Mouse (Mus musculus): ENCODE measurements at regions not wholly inside any gene's neighbourhood (a gene's known extent, or its start where the extent isn't known, plus 50 kb on each side); places are given as distances from the start of the nearest gene placed in this dataset.

- DNase-seq (ENCODE audit: low spot score) (no peak), ATAC-seq (replicated peaks; ENCODE audit: low FRiP score, low TSS enrichment, low read depth) (no peak)
- no peaks in the 10 kb centered on the region for H3K27me3 ChIP-seq (replicated peaks; ENCODE audit: control insufficient read depth, insufficient read depth, low read length)
- no peaks in the 10 kb centered on the region for H3K36me3 ChIP-seq (ENCODE audit: control insufficient read depth, insufficient read depth, low read length)
- no peaks in the 10 kb centered on the region for H3K4me1 ChIP-seq (replicated peaks; ENCODE audit: control insufficient read depth, insufficient read depth, low read length)
- WGBS: 92% methylated on average over 6 of the region's 6 CpGs
- no peak overlapping the region for H3K9ac ChIP-seq (ENCODE audit: low read length)
- no peak overlapping the region for H3K27ac ChIP-seq (ENCODE audit: low read depth)
- no peak overlapping the region for H3K4me2 ChIP-seq (ENCODE audit: low read length)
- H3K4me3 ChIP-seq (ENCODE audit: low read depth, low read length): no peak overlapping the region
- H3K9me3 ChIP-seq (ENCODE audit: control insufficient read depth, low read length): no peaks in the 10 kb centered on the region
Measured at GRCm38 (mm10) chr1:77008001-77008400, 506.9 kb downstream of the Epha4 start.

GRCm38 (mm10) chr1:77010608-77011214 is 504.2 kb downstream of the Epha4 start:
- no peak for ATAC-seq (replicated peaks; ENCODE audit: low FRiP score, low TSS enrichment, low read depth)
- 55% methylated on average over 8 of the region's 8 CpGs for WGBS

GRCm38 (mm10) chr1:77027656-77028055 is 487.2 kb downstream of the Epha4 start:
- 91% methylated on average over 4 of the region's 4 CpGs for WGBS
- DNase-seq (ENCODE audit: low spot score): no peak
- H3K4me3 ChIP-seq (ENCODE audit: low read depth, low read length): no peak overlapping the region
- no peak for ATAC-seq (replicated peaks; ENCODE audit: low FRiP score, low TSS enrichment, low read depth)
- H3K27me3 ChIP-seq (replicated peaks; ENCODE audit: control insufficient read depth, insufficient read depth, low read length): no peaks in the 10 kb centered on the region
- H3K9ac ChIP-seq (ENCODE audit: low read length): no peak overlapping the region
- no peaks in the 10 kb centered on the region for H3K4me1 ChIP-seq (replicated peaks; ENCODE audit: control insufficient read depth, insufficient read depth, low read length)
- H3K27ac ChIP-seq (ENCODE audit: low read depth): no peak overlapping the region
- no peak overlapping the region for H3K4me2 ChIP-seq (ENCODE audit: low read length)
- no peaks in the 10 kb centered on the region for H3K36me3 ChIP-seq (ENCODE audit: control insufficient read depth, insufficient read depth, low read length)
- H3K9me3 ChIP-seq (ENCODE audit: control insufficient read depth, low read length): no peaks in the 10 kb centered on the region

More at GRCm38 (mm10) chr1:77010608-77011214, 504.2 kb downstream of the Epha4 start:
- Histone ChIP-seq H3K36me3 (ENCODE audit: control insufficient read depth, insufficient read depth, low read length) (no peaks in the 10 kb centered on the region), H3K4me3 (ENCODE audit: low read depth, low read length) (no peak overlapping the region), H3K27ac (ENCODE audit: low read depth) (no peak overlapping the region), H3K4me1 (replicated peaks; ENCODE audit: control insufficient read depth, insufficient read depth, low read length) (no peaks in the 10 kb centered on the region), H3K4me2 (ENCODE audit: low read length) (no peak overlapping the region), H3K9me3 (ENCODE audit: control insufficient read depth, low read length) (no peaks in the 10 kb centered on the region), H3K9ac (ENCODE audit: low read length) (no peak overlapping the region), H3K27me3 (replicated peaks; ENCODE audit: control insufficient read depth, insufficient read depth, low read length) (no peaks in the 10 kb centered on the region)
- no peak for DNase-seq (ENCODE audit: low spot score)

- no peak overlapping the region for H3K9ac ChIP-seq (ENCODE audit: low read length)
- H3K36me3 ChIP-seq (ENCODE audit: control insufficient read depth, insufficient read depth, low read length): no peaks in the 10 kb centered on the region
- no peaks in the 10 kb centered on the region for H3K27me3 ChIP-seq (replicated peaks; ENCODE audit: control insufficient read depth, insufficient read depth, low read length)
- H3K9me3 ChIP-seq (ENCODE audit: control insufficient read depth, low read length): no peaks in the 10 kb centered on the region
- WGBS: 80% methylated on average over 6 of the region's 6 CpGs
- DNase-seq (ENCODE audit: low spot score): no peak
- ATAC-seq (replicated peaks; ENCODE audit: low FRiP score, low TSS enrichment, low read depth): no peak
- no peak overlapping the region for H3K4me2 ChIP-seq (ENCODE audit: low read length)
- H3K27ac ChIP-seq (ENCODE audit: low read depth): no peak overlapping the region
- no peak overlapping the region for H3K4me3 ChIP-seq (ENCODE audit: low read depth, low read length)
- H3K4me1 ChIP-seq (replicated peaks; ENCODE audit: control insufficient read depth, insufficient read depth, low read length): no peaks in the 10 kb centered on the region
Measured at GRCm38 (mm10) chr1:77028216-77028615, 486.7 kb downstream of the Epha4 start.

GRCm38 (mm10) chr1:77029091-77029490 is 485.8 kb downstream of the Epha4 start:
- DNase-seq (ENCODE audit: low spot score) (no peak), ATAC-seq (replicated peaks; ENCODE audit: low FRiP score, low TSS enrichment, low read depth) (no peak)
- Histone ChIP-seq H3K4me1 (replicated peaks; ENCODE audit: control insufficient read depth, insufficient read depth, low read length) (no peaks in the 10 kb centered on the region), H3K4me2 (ENCODE audit: low read length) (no peak overlapping the region), H3K27me3 (replicated peaks; ENCODE audit: control insufficient read depth, insufficient read depth, low read length) (no peaks in the 10 kb centered on the region), H3K9ac (ENCODE audit: low read length) (no peak overlapping the region), H3K4me3 (ENCODE audit: low read depth, low read length) (no peak overlapping the region), H3K9me3 (ENCODE audit: control insufficient read depth, low read length) (no peaks in the 10 kb centered on the region), H3K27ac (ENCODE audit: low read depth) (no peak overlapping the region), H3K36me3 (ENCODE audit: control insufficient read depth, insufficient read depth, low read length) (no peaks in the 10 kb centered on the region)
- WGBS: 68% methylated on average over 6 of the region's 6 CpGs

GRCm38 (mm10) chr1:77043749-77044564 is 470.9 kb downstream of the Epha4 start:
- Histone ChIP-seq H3K9ac (ENCODE audit: low read length) (no peak overlapping the region), H3K9me3 (ENCODE audit: control insufficient read depth, low read length) (no peaks in the 10 kb centered on the region), H3K36me3 (ENCODE audit: control insufficient read depth, insufficient read depth, low read length) (no peaks in the 10 kb centered on the region), H3K4me3 (ENCODE audit: low read depth, low read length) (no peak overlapping the region), H3K4me2 (ENCODE audit: low read length) (peak overlapping the region; percentile 35), H3K4me1 (replicated peaks; ENCODE audit: control insufficient read depth, insufficient read depth, low read length) (no peaks in the 10 kb centered on the region; the same call in 1 of the 2 replicates), H3K27me3 (replicated peaks; ENCODE audit: control insufficient read depth, insufficient read depth, low read length) (no peaks in the 10 kb centered on the region), H3K27ac (ENCODE audit: low read depth) (no peak overlapping the region)
- no peak for DNase-seq (ENCODE audit: low spot score)
- WGBS: 39% methylated on average over 14 of the region's 14 CpGs
- no peak for ATAC-seq (replicated peaks; ENCODE audit: low FRiP score, low TSS enrichment, low read depth)

GRCm38 (mm10) chr1:77048720-77049406 is 466.0 kb downstream of the Epha4 start:
- Histone ChIP-seq H3K4me3 (ENCODE audit: low read depth, low read length) (no peak overlapping the region), H3K27ac (ENCODE audit: low read depth) (no peak overlapping the region), H3K9ac (ENCODE audit: low read length) (no peak overlapping the region), H3K27me3 (replicated peaks; ENCODE audit: control insufficient read depth, insufficient read depth, low read length) (no peaks in the 10 kb centered on the region), H3K36me3 (ENCODE audit: control insufficient read depth, insufficient read depth, low read length) (no peaks in the 10 kb centered on the region), H3K9me3 (ENCODE audit: control insufficient read depth, low read length) (no peaks in the 10 kb centered on the region), H3K4me1 (replicated peaks; ENCODE audit: control insufficient read depth, insufficient read depth, low read length) (no peaks in the 10 kb centered on the region; the same call in 1 of the 2 replicates), H3K4me2 (ENCODE audit: low read length) (no peak overlapping the region)
- WGBS: 91% methylated on average over 7 of the region's 7 CpGs
- DNase-seq (ENCODE audit: low spot score) (no peak), ATAC-seq (replicated peaks; ENCODE audit: low FRiP score, low TSS enrichment, low read depth) (no peak)

- H3K4me1 ChIP-seq (replicated peaks; ENCODE audit: control insufficient read depth, insufficient read depth, low read length): no peaks in the 10 kb centered on the region
- H3K36me3 ChIP-seq (ENCODE audit: control insufficient read depth, insufficient read depth, low read length): no peaks in the 10 kb centered on the region
- no peaks in the 10 kb centered on the region for H3K9me3 ChIP-seq (ENCODE audit: control insufficient read depth, low read length)
- H3K4me3 ChIP-seq (ENCODE audit: low read depth, low read length): no peak overlapping the region
- H3K4me2 ChIP-seq (ENCODE audit: low read length): no peak overlapping the region
- DNase-seq (ENCODE audit: low spot score): no peak
- H3K27ac ChIP-seq (ENCODE audit: low read depth): no peak overlapping the region
- ATAC-seq (replicated peaks; ENCODE audit: low FRiP score, low TSS enrichment, low read depth): peak; percentile 62; the same call in 1 of the 2 replicates
- H3K9ac ChIP-seq (ENCODE audit: low read length): no peak overlapping the region
- 31% methylated on average over 5 of the region's 5 CpGs for WGBS
- no peaks in the 10 kb centered on the region for H3K27me3 ChIP-seq (replicated peaks; ENCODE audit: control insufficient read depth, insufficient read depth, low read length)
Measured at GRCm38 (mm10) chr1:77051239-77051638, 463.6 kb downstream of the Epha4 start.
